Mouse (Mus musculus) forebrain, postnatal 0 days (tissue): Measurements from ENCODE around the gene Calm3. TPM values are rescaled to one million over a fixed set of nuclear protein-coding genes. Genes with fewer than 3 reads are reported as not detected.

ENCODE experiments used
- ATAC-seq: fragments of 200-750 bp; cut with Nextera tagmentation; 2 replicates; pipeline ENCODE4 v1.8.0; 2017; ENCODE audit warnings: mild to moderate bottlenecking, moderate library complexity
- DNase-seq: peaks from one replicate; pipeline ENCODE4 v3.0.0-alpha.2; 2015
- H3K27ac ChIP-seq: fragments of 300-500 bp; sonication (generic); 2 replicates; pipeline ENCODE4 v1.5.1; 2014; ENCODE audit warnings: low read depth, mild to moderate bottlenecking, antibody characterized with exemption, low read length, moderate library complexity, mixed read lengths
- H3K27me3 ChIP-seq: fragments of 300-500 bp; sonication (generic); 2 replicates; pipeline ENCODE4 v1.6.1; 2014; ENCODE audit warnings: mild to moderate bottlenecking, low read length, mixed read lengths; ENCODE audit not compliant: insufficient read depth
- H3K36me3 ChIP-seq: fragments of 300-500 bp; sonication (generic); 2 replicates; pipeline ENCODE4 v1.6.1; 2014; ENCODE audit warnings: mild to moderate bottlenecking, moderate library complexity; ENCODE audit not compliant: insufficient read depth
- H3K4me1 ChIP-seq: fragments of 300-500 bp; sonication (generic); 2 replicates; pipeline ENCODE4 v1.6.1; 2014; ENCODE audit warnings: antibody characterized with exemption; ENCODE audit not compliant: insufficient read depth
- H3K4me2 ChIP-seq: fragments of 300-500 bp; sonication (generic); 2 replicates; pipeline ENCODE4 v1.6.1; 2014; ENCODE audit warnings: low read depth, mild to moderate bottlenecking, moderate library complexity
- H3K4me3 ChIP-seq: fragments of 300-500 bp; sonication (generic); 2 replicates; pipeline ENCODE4 v1.5.1; 2014; ENCODE audit warnings: low read depth, low read length, mixed read lengths
- H3K9ac ChIP-seq: fragments of 300-500 bp; sonication (generic); 2 replicates; pipeline ENCODE4 v1.6.1; 2014; ENCODE audit warnings: mild to moderate bottlenecking
- H3K9me3 ChIP-seq: fragments of 300-500 bp; sonication (generic); 2 replicates; pipeline ENCODE4 v1.6.1; 2016; ENCODE audit warnings: low read length
- CTCF ChIP-seq: sonication (generic); IDR thresholded peaks from 2 replicates; pipeline ENCODE4 v1.5.1; 2016; ENCODE audit warnings: antibody characterized with exemption, control low read depth, low read depth
- WGBS: fragments of 180-500 bp; shearing (Covaris S2); extraction: QIAGEN DNeasy Blood & Tissue Kit; methylation state at CpG from one replicate; pipeline ENCODE4 v1.1.7; 2014; 5-methylcytosine and 5-hydroxymethylcytosine counted together
- polyA plus RNA-seq: library from polyadenylated mRNA; unstranded; fragments of >200 nt; fragmentation: Nextera tagmentation; extraction: Ambion mirVana; gene quantifications from 2 replicates; pipeline ENCODE4 v1.2.1, GENCODE M21; 2015
- total RNA-seq: library from RNA; depleted of rRNA; stranded (reverse); fragments of >200 nt; gene quantifications from 2 replicates; pipeline ENCODE4 v1.2.3, GENCODE M21; 2014; rRNA removed

The Calm3 gene
- 1,323 and 1,444 TPM in 2 replicates for total RNA-seq
- 403 and 424 TPM in 2 replicates for polyA plus RNA-seq

- Histone ChIP-seq H3K36me3 (0 out of 2 replicates have a peak, but pooled peaks cover 9% of the 10 kb centered on the region), H3K4me1 (peaks cover 16% of the 10 kb centered on the region), H3K27me3 (no peaks in the 10 kb centered on the region), H3K4me2 (peak within 1 kb of the TSS; percentile 92), H3K9ac (peak within 1 kb of the TSS; percentile 67), H3K4me3 (peak within 1 kb of the TSS; percentile 84), H3K9me3 (no peaks in the 10 kb centered on the region), H3K27ac (peak within 1 kb of the TSS; percentile 100)
- TF ChIP-seq CTCF: peak; percentile 56
- peak; percentile 89 for ATAC-seq
- 2% methylated on average over 64 of the region's 64 CpGs for WGBS
- DNase-seq: peak; percentile 100
These were observed at the start of gene Calm3 for GRCm38 (mm10) chr7:16924037-16924834. Gene Calm3 (minus strand): TSS chr7:16924114.

DNA sequence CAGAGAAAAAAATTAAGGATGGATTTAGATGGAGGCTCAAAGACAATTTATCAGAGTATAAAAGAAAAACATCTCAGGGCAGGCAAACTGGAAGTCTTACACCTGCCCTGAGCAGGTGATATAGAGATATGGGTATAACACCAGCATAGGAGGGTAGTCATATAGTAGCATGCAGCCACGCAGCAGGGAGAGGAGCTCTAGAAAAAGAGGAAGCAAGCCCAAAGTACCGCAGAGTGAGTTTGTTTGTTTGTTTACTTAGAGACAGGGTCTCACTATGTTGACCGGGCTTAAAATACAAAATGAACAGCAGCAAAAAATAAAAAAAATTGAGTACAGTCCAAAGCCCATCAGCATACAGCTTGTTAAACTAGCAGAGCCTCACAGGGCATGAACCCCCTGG, 47.2 kb upstream of the Calm3 start:
- Histone ChIP-seq H3K36me3 (no peaks in the 10 kb centered on the region), H3K9ac (no peak overlapping the region), H3K27ac (no peak overlapping the region), H3K27me3 (no peaks in the 10 kb centered on the region), H3K9me3 (no peaks in the 10 kb centered on the region), H3K4me1 (no peaks in the 10 kb centered on the region), H3K4me3 (no peak overlapping the region), H3K4me2 (no peak overlapping the region)
- DNase-seq (no peak), ATAC-seq (no peak)
- no peak for TF ChIP-seq CTCF
- 95% methylated on average over 3 of the region's 3 CpGs for WGBS

DNA sequence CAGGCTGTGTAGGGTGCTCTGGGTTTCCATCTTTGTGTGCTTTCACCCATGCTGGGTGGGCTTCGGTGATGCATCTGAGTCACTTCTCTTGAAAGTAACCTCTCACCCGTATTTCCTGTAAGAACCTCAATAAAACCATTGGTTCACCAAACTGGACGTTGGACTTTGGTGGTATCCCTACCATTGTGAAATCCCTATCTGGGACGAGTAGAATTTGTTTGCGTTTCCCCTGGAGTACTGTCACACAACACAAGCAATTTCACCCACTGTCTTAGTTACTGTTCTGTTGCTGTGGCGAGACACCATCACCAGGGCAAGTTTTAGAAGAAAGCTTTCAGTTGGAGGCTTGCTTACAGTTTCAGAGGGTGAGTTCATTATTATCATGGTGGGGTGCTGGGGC, 44.5 kb upstream of the Calm3 start:
- H3K9ac ChIP-seq: no peak overlapping the region
- TF ChIP-seq CTCF: no peak
- no peaks in the 10 kb centered on the region for H3K27me3 ChIP-seq
- WGBS: 89% methylated on average over 6 of the region's 6 CpGs
- H3K27ac ChIP-seq: no peak overlapping the region
- H3K4me3 ChIP-seq: no peak overlapping the region
- no peaks in the 10 kb centered on the region for H3K4me1 ChIP-seq
- H3K36me3 ChIP-seq: no peaks in the 10 kb centered on the region
- H3K9me3 ChIP-seq: no peaks in the 10 kb centered on the region
- ATAC-seq: no peak
- H3K4me2 ChIP-seq: no peak overlapping the region
- no peak for DNase-seq

GRCm38 (mm10) chr7:16961678-16962077, 37.8 kb upstream of the Calm3 start:
- Histone ChIP-seq H3K4me1 (peaks cover 26% of the 10 kb centered on the region), H3K4me3 (no peak overlapping the region), H3K9me3 (no peaks in the 10 kb centered on the region), H3K9ac (no peak overlapping the region), H3K27me3 (no peaks in the 10 kb centered on the region), H3K36me3 (no peaks in the 10 kb centered on the region), H3K4me2 (0 out of 2 replicates have a peak overlapping the region, but pooled peaks have one; percentile 1), H3K27ac (no peak overlapping the region)
- 84% methylated on average over 5 of the region's 5 CpGs for WGBS
- TF ChIP-seq CTCF: no peak
- DNase-seq (no peak), ATAC-seq (no peak)

DNA sequence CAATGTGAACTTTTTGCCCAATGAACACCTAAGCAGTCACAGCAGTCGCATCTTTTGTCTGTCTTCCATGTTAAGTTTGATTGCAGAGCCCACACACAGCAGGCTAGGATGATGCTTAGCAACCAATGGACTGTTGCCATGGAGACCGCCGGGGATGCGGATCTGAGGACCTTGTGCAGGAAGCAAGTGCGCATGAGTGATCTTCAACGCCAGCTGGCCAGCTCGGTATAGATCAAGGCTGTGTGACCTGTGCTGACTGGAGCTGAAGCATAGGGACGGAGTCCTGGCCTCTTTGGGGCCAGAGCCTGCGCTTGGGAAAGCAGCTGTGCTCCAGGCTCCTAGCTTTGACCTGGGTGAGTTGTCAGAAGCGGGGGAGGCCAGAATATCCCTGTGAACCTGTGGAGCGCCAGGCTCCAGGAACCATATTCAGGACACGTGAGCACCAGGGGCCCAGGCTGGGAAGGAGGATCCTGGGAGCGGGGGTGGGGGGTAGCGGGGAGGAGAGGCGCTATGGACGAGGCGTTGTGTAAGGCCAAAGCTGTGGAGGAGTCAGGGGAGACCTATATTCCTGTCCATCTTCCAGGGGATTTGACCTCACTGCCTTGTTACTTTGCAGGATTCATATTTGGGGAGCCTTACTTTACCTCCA, 35.7 kb upstream of the Calm3 start, which contains the start of gene Pnmal1:
Pnmal1 (plus strand) TSS at position 141 of the 649 bp plus-strand sequence.
- ATAC-seq: peak; percentile 91
- Histone ChIP-seq H3K9ac (peak within 1 kb of the TSS; percentile 54), H3K27ac (peak within 1 kb of the TSS; percentile 90), H3K27me3 (no peaks in the 10 kb centered on the region), H3K4me3 (peak within 1 kb of the TSS; percentile 36), H3K4me2 (peak within 1 kb of the TSS; percentile 61), H3K9me3 (no peaks in the 10 kb centered on the region), H3K36me3 (no peaks in the 10 kb centered on the region), H3K4me1 (peaks cover 30% of the 10 kb centered on the region)
- peak; percentile 96 for DNase-seq
- TF ChIP-seq CTCF: no peak
- 12% methylated on average over 17 of the region's 17 CpGs for WGBS

DNA sequence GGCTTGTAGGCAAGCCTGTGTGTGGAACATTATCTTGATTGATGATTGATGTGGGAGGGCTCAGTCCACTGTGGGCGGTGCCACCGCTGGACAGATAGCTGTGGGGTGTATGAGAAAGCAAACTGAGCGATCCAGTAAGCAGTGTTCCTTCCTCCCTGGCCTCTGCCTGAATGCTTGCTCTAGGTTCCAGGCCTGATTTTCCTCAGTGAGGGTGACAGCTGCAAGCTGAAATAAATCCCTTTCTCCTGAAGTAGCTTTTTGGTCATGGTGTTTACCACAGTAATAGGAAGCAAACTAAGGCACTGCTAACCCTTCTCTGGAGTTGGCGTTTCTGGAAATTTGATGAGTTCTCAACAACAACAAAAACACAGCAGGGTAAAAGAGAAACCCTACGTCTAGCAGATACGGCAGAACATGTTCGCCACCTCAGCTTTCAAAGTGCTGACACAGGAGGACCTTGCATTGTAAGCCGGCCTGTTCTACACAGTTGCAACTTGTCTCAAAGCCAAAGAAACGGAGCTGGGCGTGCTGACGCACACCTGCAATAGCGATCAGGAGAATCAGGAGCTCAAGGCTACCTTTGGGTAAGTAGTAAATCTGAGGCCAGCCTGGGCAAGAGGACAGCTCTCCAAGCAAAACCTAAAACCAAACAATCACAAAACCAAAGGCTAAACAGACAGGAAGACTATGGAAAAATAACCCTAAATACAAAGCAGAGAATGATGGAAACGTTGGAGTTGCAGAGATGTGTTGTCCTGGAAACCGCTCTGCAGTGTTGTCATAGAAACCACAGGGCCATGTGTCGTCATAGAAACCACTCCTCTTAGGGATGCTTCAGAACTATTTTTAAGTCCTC, 32.7 kb upstream of the Calm3 start:
- TF ChIP-seq CTCF: no peak
- H3K4me1 ChIP-seq: peaks cover 30% of the 10 kb centered on the region
- no peaks in the 10 kb centered on the region for H3K27me3 ChIP-seq
- peak overlapping the region; percentile 33; the same call in 1 of the 2 replicates for H3K9ac ChIP-seq
- no peaks in the 10 kb centered on the region for H3K9me3 ChIP-seq
- peak overlapping the region; percentile 37 for H3K4me2 ChIP-seq
- 24% methylated on average over 15 of the region's 15 CpGs for WGBS
- H3K4me3 ChIP-seq: no peak overlapping the region
- ATAC-seq (peak; percentile 84), DNase-seq (peak; percentile 89)
- peak overlapping the region; percentile 96 for H3K27ac ChIP-seq
- no peaks in the 10 kb centered on the region for H3K36me3 ChIP-seq
